Mouse (Mus musculus) lung, postnatal 14 days (tissue): Measurements from ENCODE around the gene Mtm1.

Source experiments
- DNase-seq: peaks from one replicate; pipeline ENCODE4 v3.0.0; 2021

The Mtm1 gene

DNA sequence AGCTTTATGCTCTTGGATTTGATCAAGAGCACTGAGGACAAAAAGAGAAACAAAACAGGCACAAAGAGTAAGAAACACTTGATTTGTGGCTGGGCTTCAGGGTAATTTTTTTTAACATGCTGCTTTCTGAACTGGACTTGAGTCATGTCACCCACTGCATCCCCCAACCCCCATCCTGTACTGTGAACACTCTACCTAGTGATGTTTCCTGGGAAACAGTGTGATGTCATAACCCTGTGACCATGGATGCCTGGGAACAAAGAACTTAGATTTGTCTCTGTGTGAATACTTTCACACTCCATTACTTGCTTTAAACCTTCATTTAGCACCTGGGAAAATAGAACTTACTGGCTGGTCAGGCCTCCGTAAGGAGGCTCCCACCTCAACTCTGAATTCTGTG is at the start of gene Mtm1:
Gene Mtm1 (plus strand): TSS at position 301 of the 400 bp plus-strand sequence.
- DNase-seq: no peak

GRCm38 (mm10) chrX:71181526-71181925 is 29.0 kb upstream of the Mtm1 start:
- no peak for DNase-seq

DNA sequence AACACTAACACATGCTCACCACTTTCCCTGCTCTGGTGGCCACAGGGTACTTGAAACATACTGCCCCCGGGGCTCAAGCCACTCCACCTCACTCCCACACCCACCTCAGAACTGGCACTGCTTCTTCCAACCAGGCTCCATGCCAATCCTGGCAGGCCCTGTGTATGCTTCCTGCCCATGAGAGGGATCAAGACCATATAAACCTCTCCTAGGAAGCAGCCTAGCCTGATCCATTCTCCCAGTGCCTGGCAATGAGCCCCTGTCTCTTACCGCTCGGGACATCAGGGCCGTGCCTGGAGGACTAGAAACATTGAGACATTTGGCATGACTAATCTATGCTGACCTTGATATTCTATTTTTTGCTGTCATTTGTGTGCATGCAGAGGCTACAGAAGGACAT is 26.9 kb upstream of the Mtm1 start:
- peak; percentile 7 for DNase-seq

- no peak for DNase-seq
These were observed 24.2 kb upstream of the Mtm1 start for GRCm38 (mm10) chrX:71186396-71186795.

DNA sequence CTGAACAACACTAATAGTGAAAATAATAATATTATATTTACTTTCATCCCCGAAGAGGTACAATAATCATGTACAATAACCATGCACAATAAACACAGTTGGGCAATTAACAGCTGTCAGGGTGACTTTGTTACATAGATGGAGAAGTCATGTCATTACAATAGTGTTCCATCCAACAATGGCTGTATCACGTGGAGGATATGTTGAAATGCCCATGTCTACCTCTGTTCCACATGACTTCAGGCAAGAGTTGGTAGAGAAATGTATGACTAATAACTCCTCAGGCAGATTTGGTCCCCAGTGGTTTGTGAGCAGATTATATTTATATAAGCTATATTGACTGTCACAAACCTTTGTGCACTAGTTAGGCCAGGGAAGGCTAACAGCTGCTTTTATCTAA is 5.8 kb upstream of the Mtm1 start:
- DNase-seq: no peak

GRCm38 (mm10) chrX:71205821-71206542 is 4.6 kb upstream of the Mtm1 start:
- DNase-seq: no peak

GRCm38 (mm10) chrX:71206595-71206994 is 4.0 kb upstream of the Mtm1 start:
- no peak for DNase-seq

GRCm38 (mm10) chrX:71212911-71213310 is 2.3 kb downstream of the Mtm1 start:
- DNase-seq: no peak

GRCm38 (mm10) chrX:71214441-71215112 is 4.0 kb downstream of the Mtm1 start:
- DNase-seq: peak; percentile 80

GRCm38 (mm10) chrX:71215113-71215708 is 4.6 kb downstream of the Mtm1 start:
- no peak for DNase-seq

GRCm38 (mm10) chrX:71216879-71217278 is 6.3 kb downstream of the Mtm1 start:
- DNase-seq: no peak

GRCm38 (mm10) chrX:71218853-71219252 is 8.3 kb downstream of the Mtm1 start:
- DNase-seq: no peak

DNA sequence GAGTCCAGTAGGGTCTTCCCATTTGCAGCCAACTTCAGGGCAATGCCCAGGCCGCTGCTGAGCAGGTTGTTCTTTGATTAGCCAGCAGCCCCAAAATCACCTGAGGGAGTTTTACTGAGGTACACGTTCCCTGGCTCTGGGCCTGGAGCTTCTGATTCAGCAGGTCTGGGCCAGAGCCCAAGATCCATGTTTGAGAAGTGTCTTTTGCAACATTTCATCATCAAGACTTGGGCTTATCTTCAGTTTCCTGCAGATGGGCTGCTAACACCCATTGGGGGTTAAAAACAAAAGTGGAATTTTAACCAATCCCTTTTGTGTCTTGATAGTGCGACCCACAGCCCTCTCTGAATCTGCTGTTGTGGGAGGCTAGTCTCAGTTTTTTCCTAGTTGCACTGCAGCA is 10.3 kb downstream of the Mtm1 start:
- peak; percentile 14 for DNase-seq

GRCm38 (mm10) chrX:71222648-71223408 is 12.3 kb downstream of the Mtm1 start:
- no peak for DNase-seq

DNA sequence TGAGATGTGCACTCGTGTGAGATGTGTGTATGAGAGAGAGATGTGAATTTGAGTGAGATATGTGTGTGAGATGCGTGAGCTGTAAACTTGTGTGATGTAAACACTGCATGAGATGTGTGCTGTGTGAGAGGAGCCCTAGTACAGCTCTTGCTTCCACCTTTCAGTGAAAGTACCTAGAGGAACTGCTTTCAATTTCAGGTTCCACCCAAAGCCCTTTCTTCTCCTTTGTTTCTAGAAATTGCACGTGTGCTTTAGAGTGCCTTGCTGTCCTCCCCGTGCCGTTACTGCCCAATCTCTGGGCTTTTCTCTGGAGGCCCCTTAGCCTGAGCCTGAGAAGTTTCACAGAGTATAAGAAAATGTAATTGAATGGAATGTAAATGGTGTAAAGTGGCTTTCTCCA is 16.3 kb downstream of the Mtm1 start:
- no peak for DNase-seq

- no peak for DNase-seq
These were observed 17.6 kb downstream of the Mtm1 start for GRCm38 (mm10) chrX:71228200-71228599.

DNA sequence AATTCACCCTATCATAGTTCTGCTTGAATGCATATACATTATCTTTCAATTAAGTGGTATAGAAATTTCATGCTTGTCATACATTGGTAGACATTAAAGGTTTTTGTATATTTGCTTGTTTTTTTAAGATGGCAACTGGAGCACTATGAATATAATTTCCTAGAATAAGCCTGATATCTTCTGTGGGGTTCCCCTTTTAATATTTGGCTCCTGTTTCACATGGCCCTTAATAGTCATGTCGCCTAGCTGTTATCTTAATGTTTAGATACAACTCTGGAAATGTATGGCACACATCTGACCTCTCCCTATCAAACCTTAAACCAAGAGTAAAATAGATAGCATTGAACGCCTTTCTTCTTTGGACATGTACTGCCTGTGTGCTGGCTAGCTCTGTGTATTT is 20.3 kb downstream of the Mtm1 start:
- DNase-seq: no peak

GRCm38 (mm10) chrX:71256422-71256821 is 45.9 kb downstream of the Mtm1 start:
- DNase-seq: no peak

- no peak for DNase-seq
These were observed 50.3 kb downstream of the Mtm1 start for GRCm38 (mm10) chrX:71260857-71261256.

DNA sequence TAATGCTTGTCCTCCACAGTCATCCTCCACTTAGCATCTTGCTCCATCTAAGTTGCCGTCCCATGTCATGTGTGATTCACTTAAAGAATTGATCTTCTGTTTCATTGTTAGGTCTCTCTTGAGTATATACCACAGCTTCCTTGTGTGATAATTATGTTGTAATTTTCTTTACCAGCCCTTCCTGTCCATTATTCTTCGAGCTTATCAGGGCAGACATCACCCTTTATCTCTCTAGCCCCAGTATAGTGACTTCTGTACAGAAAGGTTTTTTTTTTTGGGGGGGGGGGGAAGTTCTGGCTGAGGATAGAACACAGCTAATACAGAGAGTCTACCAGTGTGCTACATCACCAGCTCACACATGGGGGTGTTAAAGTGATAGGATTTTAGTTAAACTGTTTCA is 53.7 kb downstream of the Mtm1 start:
- no peak for DNase-seq

- no peak for DNase-seq
These were observed 58.4 kb downstream of the Mtm1 start for GRCm38 (mm10) chrX:71268972-71269371.

DNA sequence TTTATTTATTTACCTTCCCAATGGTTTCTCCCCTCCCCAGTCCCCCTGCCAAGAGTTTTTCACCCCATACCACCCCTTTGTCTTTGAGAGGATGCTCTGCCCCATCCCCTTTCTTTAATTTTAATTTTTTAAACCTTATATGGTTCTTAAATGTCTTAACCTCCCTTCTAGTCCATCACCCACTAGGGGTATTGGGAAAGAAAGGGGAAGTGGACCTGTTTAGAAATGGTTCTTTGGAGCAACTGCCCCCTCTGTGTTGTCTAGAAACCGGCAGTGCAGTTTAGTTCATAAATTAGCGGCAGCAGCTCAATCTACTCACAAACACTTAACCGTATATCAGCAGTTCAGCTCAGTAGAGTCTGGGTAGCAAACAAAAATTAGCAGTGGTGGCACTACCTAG is 63.6 kb downstream of the Mtm1 start:
- no peak for DNase-seq

DNA sequence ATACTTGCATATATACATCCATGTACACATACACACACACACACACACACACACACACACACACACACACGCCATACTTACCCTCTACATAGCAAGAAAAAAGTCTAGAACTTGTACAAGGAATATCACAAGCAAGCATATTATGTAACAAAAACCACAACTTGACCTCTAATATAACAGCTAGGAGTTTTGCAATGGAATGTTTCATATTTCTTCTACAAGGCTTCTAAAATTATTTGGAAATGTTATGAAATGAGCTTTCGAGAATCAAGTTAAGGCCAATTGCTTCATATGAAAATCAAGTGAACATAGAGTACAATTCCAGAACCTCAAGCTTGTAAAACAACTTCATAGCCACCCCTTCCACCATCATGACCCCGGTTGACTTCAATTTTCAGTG is 74.9 kb downstream of the Mtm1 start:
- no peak for DNase-seq

GRCm38 (mm10) chrX:71287088-71287487 is 76.5 kb downstream of the Mtm1 start:
- DNase-seq: no peak
